Mouse (Mus musculus) stomach, postnatal 0 days (tissue): ENCODE measurements around the gene Ppp2r5e.

ENCODE experiments used
- CTCF ChIP-seq: IDR thresholded peaks from 2 replicates; pipeline ENCODE4 v1.5.1; 2016; ENCODE audit warnings: antibody characterized with exemption, low read depth, mild to moderate bottlenecking, moderate library complexity
- EP300 ChIP-seq: optimal IDR thresholded peaks from 2 replicates; pipeline ENCODE3; 2016; ENCODE audit warnings: antibody characterized with exemption

DNA sequence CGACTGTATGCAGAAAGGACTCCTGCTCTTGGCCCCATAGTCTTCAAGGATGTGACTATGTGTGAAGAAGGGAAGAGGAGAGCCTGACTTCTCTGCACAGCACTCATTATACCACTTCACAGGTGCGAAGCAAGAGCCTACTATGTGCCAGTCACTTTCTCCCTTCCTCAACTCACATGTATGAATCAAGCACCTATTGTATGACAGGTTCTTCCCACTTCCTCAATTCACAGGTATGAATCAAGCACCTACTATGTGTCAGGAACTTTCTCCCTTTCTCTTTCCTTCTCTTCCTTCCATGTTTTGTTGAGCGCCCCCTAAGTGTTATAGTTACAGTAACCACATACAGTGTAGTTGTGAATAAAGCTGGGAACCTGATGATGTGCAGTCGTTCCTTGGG, 171.2 kb downstream of the Ppp2r5e start:
- no peak for TF ChIP-seq EP300
- no peak for TF ChIP-seq CTCF
